Mouse (Mus musculus) ES-Bruce4 (cell line): ENCODE data around the gene Pithd1. TPM values are rescaled to one million over a fixed set of nuclear protein-coding genes. Genes with fewer than 3 reads are reported as not detected.

ENCODE experiments used
- H3K27ac ChIP-seq: 2 replicates; pipeline ENCODE4 v1.5.1; 2012; ENCODE audit warnings: low read length, inconsistent platforms; ENCODE audit not compliant: insufficient read depth
- H3K27me3 ChIP-seq: 2 replicates; pipeline ENCODE4 v1.6.1; 2012; ENCODE audit warnings: mild to moderate bottlenecking, low read length, inconsistent platforms; ENCODE audit not compliant: control insufficient read depth, poor library complexity, insufficient read depth, severe bottlenecking
- H3K36me3 ChIP-seq: 2 replicates; pipeline ENCODE4 v1.6.1; 2012; ENCODE audit warnings: inconsistent platforms, mild to moderate bottlenecking, low read length, moderate library complexity; ENCODE audit not compliant: control insufficient read depth, poor library complexity, insufficient read depth, severe bottlenecking
- H3K4me1 ChIP-seq: one replicate; pipeline ENCODE4 v1.8.1; 2011; ENCODE audit warnings: low read length; ENCODE audit not compliant: control insufficient read depth, insufficient read depth
- H3K4me3 ChIP-seq: 2 replicates; pipeline ENCODE4 v1.5.1; 2011; ENCODE audit warnings: low read depth, mild to moderate bottlenecking, low read length
- H3K9ac ChIP-seq: 2 replicates; pipeline ENCODE4 v1.6.1; 2012; ENCODE audit warnings: low read depth, mild to moderate bottlenecking, inconsistent platforms; ENCODE audit not compliant: poor library complexity, severe bottlenecking
- H3K9me3 ChIP-seq: replicated peaks from 2 replicates; pipeline ENCODE4 v1.6.1; 2012; ENCODE audit warnings: mild to moderate bottlenecking, low read length, inconsistent platforms; ENCODE audit not compliant: control insufficient read depth, poor library complexity, insufficient read depth, severe bottlenecking
- CTCF ChIP-seq: IDR thresholded peaks from one replicate; pipeline ENCODE4 v1.8.1; 2011; ENCODE audit warnings: low read depth, low read length
- EP300 ChIP-seq: IDR thresholded peaks from 2 replicates; pipeline ENCODE4 v1.6.1; 2011; ENCODE audit warnings: low read depth, low read length; ENCODE audit not compliant: insufficient read depth
- POLR2A ChIP-seq: IDR thresholded peaks from one replicate; pipeline ENCODE4 v1.8.1; 2011; ENCODE audit warnings: low read length; ENCODE audit not compliant: insufficient read depth
- polyA plus RNA-seq: library from polyadenylated mRNA; stranded (reverse); fragments of >200 nt; gene quantifications from 2 replicates; pipeline ENCODE4 v1.2.4, GENCODE M21; 2011; ENCODE audit warnings: low read depth; ENCODE audit not compliant: missing spikeins, insufficient read depth, insufficient read length

Pithd1 gene
- polyA plus RNA-seq, 1 experiment, result 44.9 TPM

DNA sequence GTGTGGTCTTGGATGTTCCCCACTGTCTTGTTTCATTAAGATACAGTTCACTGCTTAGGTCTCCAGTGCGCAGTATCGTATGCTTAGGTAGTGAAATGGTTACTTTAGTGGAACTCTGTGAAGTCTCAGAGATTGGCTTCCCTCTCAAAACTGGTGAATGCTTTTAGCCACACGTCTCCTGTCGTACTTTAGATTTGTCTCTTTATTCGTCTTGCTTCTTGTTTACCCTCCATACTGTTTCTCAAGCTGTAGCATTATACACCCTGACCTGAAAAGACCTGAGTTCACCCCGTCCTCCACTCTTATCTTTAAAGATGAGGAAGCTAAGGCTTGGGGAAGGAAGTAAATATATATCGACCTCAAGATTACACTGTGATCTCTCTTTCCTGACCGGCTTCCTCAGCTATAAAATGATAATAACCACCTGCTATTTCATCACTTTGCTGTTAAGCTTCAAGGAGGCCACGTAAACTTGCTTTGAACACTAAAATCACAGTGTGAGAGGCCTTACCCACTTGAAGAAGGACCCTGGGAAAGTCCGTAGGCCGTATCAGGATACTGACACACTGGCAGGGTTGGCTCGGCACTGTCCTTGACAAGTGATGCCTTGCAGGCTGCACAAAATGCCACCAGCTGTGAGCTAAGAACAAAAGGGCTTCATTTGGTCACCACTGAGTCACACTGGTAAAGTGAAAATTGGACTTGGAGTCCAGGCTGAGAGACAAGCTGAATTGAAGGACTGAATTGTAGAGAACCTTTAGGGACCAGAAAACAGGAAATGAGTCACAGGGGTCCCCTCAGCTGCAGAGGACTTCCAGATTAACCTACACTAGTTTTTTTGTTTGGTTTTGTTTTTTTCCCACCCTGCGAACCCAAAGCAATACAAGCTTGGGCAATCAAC, 13.9 kb downstream of the Pithd1 start:
- H3K36me3 ChIP-seq, result peaks cover 30% of the 10 kb centered on the region
- no peaks in the 10 kb centered on the region for H3K27me3 ChIP-seq
- H3K27ac ChIP-seq, result no peak overlapping the region
- H3K9me3 ChIP-seq, result no peaks in the 10 kb centered on the region
- peak overlapping the region; percentile 67 for H3K4me3 ChIP-seq
- TF ChIP-seq CTCF, result no peak
- no peak for TF ChIP-seq POLR2A
- no peak for TF ChIP-seq EP300
- no peak overlapping the region for H3K9ac ChIP-seq
- H3K4me1 ChIP-seq, result peaks cover 3% of the 10 kb centered on the region

DNA sequence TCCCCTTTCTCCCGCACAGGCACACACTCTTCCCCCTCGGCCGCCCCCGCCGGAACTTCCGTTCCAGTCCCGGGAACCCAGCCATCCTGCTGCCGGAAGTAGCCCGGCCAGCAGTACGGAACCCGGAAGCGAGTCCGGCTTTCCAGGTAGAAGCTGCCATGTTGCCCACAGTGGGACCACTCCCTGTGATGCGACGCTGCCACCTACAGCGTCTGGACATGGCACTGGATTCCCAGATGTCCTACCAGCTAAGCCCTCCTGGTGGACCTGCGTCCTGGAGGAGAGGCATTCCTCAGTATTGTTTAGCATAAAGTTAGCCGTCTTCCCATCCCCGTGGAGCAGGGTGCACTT, 14.5 kb downstream of the Pithd1 start, which contains the start of gene Lypla2:
Lypla2 (minus strand) TSS at position 71 of the 351 bp plus-strand sequence.
- Histone ChIP-seq H3K4me3 (peak within 1 kb of the TSS; percentile 67), H3K36me3 (peaks cover 34% of the 10 kb centered on the region), H3K4me1 (peaks cover 3% of the 10 kb centered on the region), H3K9me3 (no peaks in the 10 kb centered on the region), H3K9ac (peak within 1 kb of the TSS; percentile 72), H3K27me3 (no peaks in the 10 kb centered on the region), H3K27ac (no peak within 1 kb of the TSS)
- TF ChIP-seq CTCF (no peak), POLR2A (no peak), EP300 (no peak)

DNA sequence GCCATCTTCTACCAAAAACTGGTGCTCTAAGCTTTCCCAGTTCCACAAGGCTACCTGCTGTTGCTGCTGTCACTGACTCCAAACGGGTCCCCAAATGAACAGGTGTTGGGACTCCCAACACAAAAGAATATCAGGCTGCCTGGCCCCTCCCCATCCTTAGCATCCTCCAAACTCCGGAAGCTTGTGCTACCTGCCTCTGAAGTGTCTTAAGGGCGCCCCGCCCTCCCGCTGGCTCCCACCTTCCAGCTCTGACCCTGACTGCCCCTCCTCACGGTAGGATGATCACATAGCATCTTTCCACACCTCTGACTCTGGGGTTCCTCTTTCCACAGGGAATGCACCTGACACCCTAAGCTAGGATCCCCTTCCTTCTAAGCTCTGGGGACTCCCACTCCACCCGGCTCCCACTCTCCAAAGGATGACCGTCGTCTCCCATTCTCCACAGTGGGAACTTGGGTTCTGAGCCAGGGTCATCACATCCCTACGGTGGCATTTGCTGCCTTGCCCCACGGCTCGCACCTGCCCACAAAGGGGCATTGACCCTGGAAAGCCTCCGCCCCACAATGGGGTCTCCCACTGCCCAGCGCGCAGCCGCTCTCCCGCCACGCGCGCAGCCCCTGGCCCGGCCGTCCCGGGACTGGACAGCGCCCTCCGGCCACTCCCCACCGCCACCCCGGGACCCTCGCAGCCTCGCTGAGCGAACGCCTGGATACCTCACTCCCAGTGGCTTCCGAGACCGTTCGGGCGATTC, 15.1 kb downstream of the Pithd1 start:
- peak overlapping the region; percentile 72 for H3K9ac ChIP-seq
- TF ChIP-seq EP300 (0 out of 2 replicates have a peak, but pooled peaks have one; percentile 9), CTCF (no peak), POLR2A (peak; percentile 37)
- no peaks in the 10 kb centered on the region for H3K27me3 ChIP-seq
- peaks cover 3% of the 10 kb centered on the region for H3K4me1 ChIP-seq
- H3K27ac ChIP-seq, result no peak overlapping the region
- no peaks in the 10 kb centered on the region for H3K9me3 ChIP-seq
- H3K4me3 ChIP-seq, result peak overlapping the region; percentile 67
- peaks cover 33% of the 10 kb centered on the region for H3K36me3 ChIP-seq

DNA sequence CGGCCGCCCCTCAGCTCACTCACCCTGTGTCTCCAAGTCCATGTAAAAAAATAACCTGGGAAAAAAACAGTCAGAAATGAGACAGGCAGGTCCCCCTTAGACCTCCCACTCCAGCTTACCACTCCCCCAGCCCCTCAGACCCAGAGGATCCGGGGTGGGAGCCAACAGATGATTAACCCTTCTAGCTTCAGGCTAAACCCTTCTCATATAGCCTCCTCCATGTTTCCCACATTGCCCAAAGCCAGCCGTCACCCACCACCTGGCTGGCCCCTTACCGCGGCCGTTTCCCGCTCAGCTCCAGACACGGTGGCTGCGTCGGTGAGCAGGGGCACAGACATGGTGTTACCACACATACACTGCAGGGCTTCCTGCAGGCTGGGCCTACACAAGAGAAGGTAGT, 16.5 kb downstream of the Pithd1 start:
- Histone ChIP-seq H3K9ac (no peak overlapping the region), H3K36me3 (peaks cover 21% of the 10 kb centered on the region), H3K27me3 (no peaks in the 10 kb centered on the region), H3K27ac (no peak overlapping the region), H3K9me3 (no peaks in the 10 kb centered on the region), H3K4me3 (no peak overlapping the region), H3K4me1 (peaks cover 3% of the 10 kb centered on the region)
- TF ChIP-seq POLR2A, result no peak

- Histone ChIP-seq H3K9me3 (no peaks in the 10 kb centered on the region), H3K36me3 (peaks cover 20% of the 10 kb centered on the region; the same call in 1 of the 2 replicates), H3K4me3 (no peak overlapping the region), H3K27ac (no peak overlapping the region), H3K9ac (no peak overlapping the region), H3K4me1 (peaks cover 3% of the 10 kb centered on the region), H3K27me3 (no peaks in the 10 kb centered on the region)
- TF ChIP-seq CTCF (no peak), POLR2A (no peak), EP300 (no peak)
Observed at GRCm38 (mm10) chr4:135969070-135969750, 17.9 kb downstream of the Pithd1 start.
